Mouse (Mus musculus) limb, embryonic 11.5 days (tissue): ENCODE data around the gene Dok7. TPM values are rescaled to one million over a fixed set of nuclear protein-coding genes. Genes with fewer than 3 reads are reported as not detected.

Source experiments
- ATAC-seq: fragments of 200-750 bp; cut with Nextera tagmentation; 2 replicates; pipeline ENCODE4 v1.8.0; 2017; ENCODE audit warnings: low read depth; ENCODE audit not compliant: insufficient number of reproducible peaks, low FRiP score, low TSS enrichment
- DNase-seq: peaks from one replicate; pipeline ENCODE4 v3.0.0-alpha.2; 2015; ENCODE audit warnings: low spot score
- H3K27ac ChIP-seq: fragments of 300-500 bp; sonication (generic); replicated peaks from 2 replicates; pipeline ENCODE4 v1.5.1; 2014; ENCODE audit warnings: low read depth, mild to moderate bottlenecking, low read length
- H3K27me3 ChIP-seq: fragments of 300-500 bp; sonication (generic); 2 replicates; pipeline ENCODE4 v1.6.1; 2014; ENCODE audit warnings: mild to moderate bottlenecking, low read length, mixed read lengths; ENCODE audit not compliant: control insufficient read depth, insufficient read depth
- H3K36me3 ChIP-seq: fragments of 300-500 bp; sonication (generic); 2 replicates; pipeline ENCODE4 v1.6.1; 2014; ENCODE audit warnings: mild to moderate bottlenecking, low read length, moderate library complexity, mixed read lengths; ENCODE audit not compliant: control insufficient read depth, insufficient read depth
- H3K4me1 ChIP-seq: fragments of 300-500 bp; sonication (generic); 2 replicates; pipeline ENCODE4 v1.6.1; 2014; ENCODE audit warnings: low read length, mixed read lengths; ENCODE audit not compliant: control insufficient read depth, insufficient read depth
- H3K4me2 ChIP-seq: fragments of 300-500 bp; sonication (generic); 2 replicates; pipeline ENCODE4 v1.6.1; 2014; ENCODE audit warnings: low read depth, mild to moderate bottlenecking, moderate library complexity; ENCODE audit not compliant: severe bottlenecking
- H3K4me3 ChIP-seq: fragments of 300-500 bp; sonication (generic); 2 replicates; pipeline ENCODE4 v1.5.1; 2014; ENCODE audit warnings: low read depth, low read length
- H3K9ac ChIP-seq: fragments of 300-500 bp; sonication (generic); 2 replicates; pipeline ENCODE4 v1.6.1; 2014; ENCODE audit warnings: mild to moderate bottlenecking, low read length
- H3K9me3 ChIP-seq: fragments of 300-500 bp; sonication (generic); 2 replicates; pipeline ENCODE4 v1.6.1; 2016; ENCODE audit warnings: low read length; ENCODE audit not compliant: control insufficient read depth
- WGBS: fragments of 180-500 bp; shearing (Covaris S2); extraction: QIAGEN DNeasy Blood & Tissue Kit; methylation state at CpG from one replicate; pipeline ENCODE4 v1.1.7; 2014; 5-methylcytosine and 5-hydroxymethylcytosine counted together
- polyA plus RNA-seq: library from polyadenylated mRNA; unstranded; fragments of >200 nt; fragmentation: Nextera tagmentation; extraction: Ambion mirVana; gene quantifications from 2 replicates; pipeline ENCODE4 v1.2.1, GENCODE M21; 2014

The Dok7 gene
- polyA plus RNA-seq, 1 experiment from 2014 or later = 0.48 TPM

GRCm38 (mm10) chr5:35088785-35089613 lies 32.4 kb downstream of the Dok7 start:
- H3K36me3 ChIP-seq = no peaks in the 10 kb centered on the region; the same call in 1 of the 2 replicates
- H3K4me3 ChIP-seq = no peak overlapping the region
- H3K9ac ChIP-seq = no peak overlapping the region
- H3K27ac ChIP-seq = no peak overlapping the region
- H3K9me3 ChIP-seq = no peaks in the 10 kb centered on the region
- DNase-seq (peak; percentile 80), ATAC-seq (no peak)
- no peak overlapping the region for H3K4me2 ChIP-seq
- no peaks in the 10 kb centered on the region for H3K4me1 ChIP-seq
- 67% methylated on average over 9 of the region's 9 CpGs for WGBS
- H3K27me3 ChIP-seq = no peaks in the 10 kb centered on the region

GRCm38 (mm10) chr5:35089614-35089963 lies 33.0 kb downstream of the Dok7 start:
- Histone ChIP-seq H3K27me3 (no peaks in the 10 kb centered on the region), H3K4me1 (no peaks in the 10 kb centered on the region), H3K9me3 (no peaks in the 10 kb centered on the region), H3K4me2 (no peak overlapping the region), H3K4me3 (no peak overlapping the region), H3K9ac (no peak overlapping the region), H3K36me3 (peaks cover 2% of the 10 kb centered on the region; the same call in 1 of the 2 replicates), H3K27ac (no peak overlapping the region)
- DNase-seq = no peak
- ATAC-seq = no peak
- 77% methylated on average over 5 of the region's 5 CpGs for WGBS

- no peak overlapping the region for H3K9ac ChIP-seq
- H3K36me3 ChIP-seq = peaks cover 7% of the 10 kb centered on the region; the same call in 1 of the 2 replicates
- WGBS = 84% methylated on average over 3 of the region's 3 CpGs
- no peak overlapping the region for H3K4me2 ChIP-seq
- no peaks in the 10 kb centered on the region for H3K4me1 ChIP-seq
- DNase-seq = no peak
- no peaks in the 10 kb centered on the region for H3K27me3 ChIP-seq
- H3K4me3 ChIP-seq = no peak overlapping the region
- no peaks in the 10 kb centered on the region for H3K9me3 ChIP-seq
- H3K27ac ChIP-seq = no peak overlapping the region
- no peak for ATAC-seq
Observed at GRCm38 (mm10) chr5:35091636-35092035, 35.1 kb downstream of the Dok7 start.

- no peak overlapping the region for H3K4me2 ChIP-seq
- no peaks in the 10 kb centered on the region for H3K27me3 ChIP-seq
- 88% methylated on average over 8 of the region's 8 CpGs for WGBS
- no peak overlapping the region for H3K9ac ChIP-seq
- DNase-seq = no peak
- no peak overlapping the region for H3K4me3 ChIP-seq
- no peaks in the 10 kb centered on the region for H3K9me3 ChIP-seq
- 0 out of 2 replicates have a peak, but pooled peaks cover 2% of the 10 kb centered on the region for H3K4me1 ChIP-seq
- peaks cover 7% of the 10 kb centered on the region; the same call in 1 of the 2 replicates for H3K36me3 ChIP-seq
- no peak overlapping the region for H3K27ac ChIP-seq
- ATAC-seq = no peak
Observed at GRCm38 (mm10) chr5:35103086-35103485, 46.5 kb downstream of the Dok7 start.

- H3K36me3 ChIP-seq = peaks cover 6% of the 10 kb centered on the region; the same call in 1 of the 2 replicates
- no peak overlapping the region for H3K4me2 ChIP-seq
- H3K9me3 ChIP-seq = no peaks in the 10 kb centered on the region
- no peaks in the 10 kb centered on the region for H3K27me3 ChIP-seq
- no peak overlapping the region for H3K4me3 ChIP-seq
- ATAC-seq (no peak), DNase-seq (no peak)
- 0 out of 2 replicates have a peak, but pooled peaks cover 2% of the 10 kb centered on the region for H3K4me1 ChIP-seq
- H3K9ac ChIP-seq = no peak overlapping the region
- 82% methylated on average over 2 of the region's 2 CpGs for WGBS
- no peak overlapping the region for H3K27ac ChIP-seq
Observed at GRCm38 (mm10) chr5:35103528-35103927, 47.0 kb downstream of the Dok7 start.

- peaks cover 3% of the 10 kb centered on the region; the same call in 1 of the 2 replicates for H3K36me3 ChIP-seq
- WGBS = 61% methylated on average over 8 of the region's 8 CpGs
- no peaks in the 10 kb centered on the region for H3K27me3 ChIP-seq
- peak overlapping the region; percentile 44; the same call in 1 of the 2 replicates for H3K4me2 ChIP-seq
- no peak overlapping the region for H3K27ac ChIP-seq
- ATAC-seq = no peak
- 0 out of 2 replicates have a peak, but pooled peaks cover 2% of the 10 kb centered on the region for H3K4me1 ChIP-seq
- no peaks in the 10 kb centered on the region for H3K9me3 ChIP-seq
- peak overlapping the region; percentile 53; the same call in 1 of the 2 replicates for H3K4me3 ChIP-seq
- DNase-seq = no peak
- no peak overlapping the region for H3K9ac ChIP-seq
Observed at GRCm38 (mm10) chr5:35104183-35104959, 47.8 kb downstream of the Dok7 start.

GRCm38 (mm10) chr5:35104960-35105921 lies 48.7 kb downstream of the Dok7 start, which contains the start of gene Lrpap1:
Gene Lrpap1 (minus strand): TSS chr5:35105766.
- ATAC-seq = peak; percentile 90
- WGBS = under 1% methylated on average over 39 of the region's 39 CpGs
- H3K9ac ChIP-seq = peak within 1 kb of the TSS; percentile 69

More at GRCm38 (mm10) chr5:35104960-35105921, 48.7 kb downstream of the Dok7 start, which contains the start of gene Lrpap1:
- Histone ChIP-seq H3K9me3 (no peaks in the 10 kb centered on the region), H3K36me3 (peaks cover 3% of the 10 kb centered on the region; the same call in 1 of the 2 replicates), H3K4me1 (0 out of 2 replicates have a peak, but pooled peaks cover 2% of the 10 kb centered on the region), H3K27ac (no peak within 1 kb of the TSS; the same call in 1 of the 2 replicates), H3K4me3 (peak within 1 kb of the TSS; percentile 53), H3K27me3 (no peaks in the 10 kb centered on the region), H3K4me2 (peak within 1 kb of the TSS; percentile 44)
- DNase-seq = peak; percentile 97
